Comparison of ENCODE assay signal across 21 mouse cellular contexts in genomic region chr10:3383176-3383575, GRCm38 (mm10). TPM values are rescaled to one million over a fixed set of nuclear protein-coding genes. Genes with fewer than 3 reads are reported as not detected.
"Had no signal": no experiment of that assay in that cellular context is flagged by ENCODE, and none has a peak within 500 bp of the region (broad histone marks: within the 10 kb centered on the region; RNA-seq: fewer than 3 reads in every experiment).

No protein-coding gene starts in this region.

- H3K4me3 ChIP-seq: kidney, embryonic 15.5 days; limb, embryonic 12.5 days; limb, embryonic 15.5 days; lung, embryonic 15.5 days; midbrain, embryonic 12.5 days; midbrain, embryonic 15.5 days; neural tube, embryonic 12.5 days; neural tube, embryonic 15.5 days had no signal

- H3K27ac ChIP-seq: kidney, embryonic 15.5 days; limb, embryonic 12.5 days; limb, embryonic 15.5 days; liver, embryonic 14.5 days; lung, embryonic 15.5 days; midbrain, embryonic 12.5 days; midbrain, embryonic 15.5 days; neural tube, embryonic 12.5 days; neural tube, embryonic 15.5 days; stomach, postnatal 0 days had no signal

- H3K27me3 ChIP-seq: kidney, embryonic 15.5 days; limb, embryonic 12.5 days; limb, embryonic 15.5 days; lung, embryonic 15.5 days; midbrain, embryonic 12.5 days; midbrain, embryonic 15.5 days; neural tube, embryonic 12.5 days; neural tube, embryonic 15.5 days had no signal

- DNase-seq: kidney, adult 8-10 months; kidney, postnatal 10 days; kidney, postnatal 36 days; left cerebral cortex, postnatal 4 days; liver, postnatal 0 days; lung, postnatal 14 days; lung, postnatal 4 days; thymus, postnatal 25 days had no signal

- H3K9me3 ChIP-seq: kidney, embryonic 15.5 days; limb, embryonic 15.5 days; lung, embryonic 15.5 days; midbrain, embryonic 12.5 days; midbrain, embryonic 15.5 days; neural tube, embryonic 12.5 days; neural tube, embryonic 15.5 days had no signal

- H3K36me3 ChIP-seq: kidney, embryonic 15.5 days; limb, embryonic 12.5 days; limb, embryonic 15.5 days; lung, embryonic 15.5 days; midbrain, embryonic 12.5 days; midbrain, embryonic 15.5 days; neural tube, embryonic 12.5 days had no signal

- H3K9ac ChIP-seq: kidney, embryonic 15.5 days; limb, embryonic 12.5 days; limb, embryonic 15.5 days; liver, embryonic 14.5 days; liver, postnatal 0 days; lung, embryonic 15.5 days; midbrain, embryonic 12.5 days; midbrain, embryonic 15.5 days; neural tube, embryonic 12.5 days; neural tube, embryonic 15.5 days had no signal

- ATAC-seq: liver, postnatal 0 days; midbrain, embryonic 15.5 days had no signal

- H3K4me1 ChIP-seq: kidney, embryonic 15.5 days; limb, embryonic 12.5 days; limb, embryonic 15.5 days; lung, embryonic 15.5 days; midbrain, embryonic 12.5 days; midbrain, embryonic 15.5 days; neural tube, embryonic 12.5 days; neural tube, embryonic 15.5 days had no signal

- H3K4me2 ChIP-seq: kidney, embryonic 15.5 days; limb, embryonic 12.5 days; limb, embryonic 15.5 days; liver, embryonic 11.5 days; lung, embryonic 15.5 days; midbrain, embryonic 12.5 days; midbrain, embryonic 15.5 days; neural tube, embryonic 12.5 days; neural tube, embryonic 15.5 days had no signal

RNA-seq across cellular contexts. Expression of gene Ppp1r14c, which starts 17.3 kb away (rescaled TPM):
- total RNA-seq: megakaryocyte progenitor cell, adult 5-6 weeks had no signal
- polyA plus RNA-seq: spleen, adult 2 months had no signal
